Mouse (Mus musculus) erythroblast, embryonic 14.5 days (primary cell): ENCODE data around the gene Spef2. TPM values are rescaled to one million over a fixed set of nuclear protein-coding genes. Genes with fewer than 3 reads are reported as not detected.

Source experiments
- H3K27me3 ChIP-seq: 2 replicates; pipeline ENCODE4 v1.6.1; 2012; ENCODE audit warnings: inconsistent platforms; ENCODE audit not compliant: control insufficient read depth
- H3K36me3 ChIP-seq: 2 replicates; pipeline ENCODE4 v1.6.1; 2012; ENCODE audit warnings: mild to moderate bottlenecking, inconsistent platforms; ENCODE audit not compliant: control insufficient read depth
- H3K4me1 ChIP-seq: 2 replicates; pipeline ENCODE4 v1.6.1; 2012; ENCODE audit warnings: inconsistent platforms; ENCODE audit not compliant: control insufficient read depth
- H3K4me3 ChIP-seq: replicated peaks from 2 replicates; pipeline ENCODE3; 2012; ENCODE audit warnings: moderate library complexity, mild to moderate bottlenecking, inconsistent platforms
- H3K9me3 ChIP-seq: 2 replicates; pipeline ENCODE4 v1.6.1; 2012; ENCODE audit warnings: low read length, inconsistent platforms, mixed read lengths; ENCODE audit not compliant: control insufficient read depth
- GATA1 ChIP-seq: IDR thresholded peaks from 2 replicates; pipeline ENCODE4 v1.6.1; 2012; ENCODE audit warnings: low read length, inconsistent platforms, mixed read lengths
- TAL1 ChIP-seq: IDR thresholded peaks from 3 replicates; pipeline ENCODE4 v1.6.1; 2012; ENCODE audit warnings: low read length, inconsistent platforms, mixed read lengths
- polyA plus RNA-seq: library from polyadenylated mRNA; stranded (reverse); fragments of >175 nt; gene quantifications from 2 replicates; pipeline ENCODE4 v1.2.3, GENCODE M21; 2012

Spef2 gene
- polyA plus RNA-seq, 1 experiment = not detected

DNA sequence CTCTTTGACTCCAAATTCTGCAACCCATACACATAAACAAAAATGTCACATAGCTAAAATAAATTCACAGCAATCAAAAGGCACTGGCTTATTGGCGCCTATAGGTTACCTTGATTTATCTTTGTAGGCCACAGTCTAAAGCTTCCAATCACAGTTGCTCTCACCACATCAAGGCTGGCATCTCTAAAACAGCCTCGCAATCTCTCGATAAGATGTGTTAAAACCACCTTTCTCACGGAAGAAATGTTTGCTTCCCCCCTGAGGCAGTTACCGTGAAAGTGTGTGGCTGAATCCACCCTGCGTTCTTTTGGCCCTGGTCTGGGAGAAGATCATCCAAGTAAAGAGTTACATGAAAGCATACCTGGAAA, 148.6 kb downstream of the Spef2 start:
- no peaks in the 10 kb centered on the region for H3K4me1 ChIP-seq
- H3K9me3 ChIP-seq = no peaks in the 10 kb centered on the region
- no peak for TF ChIP-seq TAL1
- no peak for TF ChIP-seq GATA1
- no peaks in the 10 kb centered on the region for H3K36me3 ChIP-seq
- no peak overlapping the region for H3K4me3 ChIP-seq
- no peaks in the 10 kb centered on the region for H3K27me3 ChIP-seq

DNA sequence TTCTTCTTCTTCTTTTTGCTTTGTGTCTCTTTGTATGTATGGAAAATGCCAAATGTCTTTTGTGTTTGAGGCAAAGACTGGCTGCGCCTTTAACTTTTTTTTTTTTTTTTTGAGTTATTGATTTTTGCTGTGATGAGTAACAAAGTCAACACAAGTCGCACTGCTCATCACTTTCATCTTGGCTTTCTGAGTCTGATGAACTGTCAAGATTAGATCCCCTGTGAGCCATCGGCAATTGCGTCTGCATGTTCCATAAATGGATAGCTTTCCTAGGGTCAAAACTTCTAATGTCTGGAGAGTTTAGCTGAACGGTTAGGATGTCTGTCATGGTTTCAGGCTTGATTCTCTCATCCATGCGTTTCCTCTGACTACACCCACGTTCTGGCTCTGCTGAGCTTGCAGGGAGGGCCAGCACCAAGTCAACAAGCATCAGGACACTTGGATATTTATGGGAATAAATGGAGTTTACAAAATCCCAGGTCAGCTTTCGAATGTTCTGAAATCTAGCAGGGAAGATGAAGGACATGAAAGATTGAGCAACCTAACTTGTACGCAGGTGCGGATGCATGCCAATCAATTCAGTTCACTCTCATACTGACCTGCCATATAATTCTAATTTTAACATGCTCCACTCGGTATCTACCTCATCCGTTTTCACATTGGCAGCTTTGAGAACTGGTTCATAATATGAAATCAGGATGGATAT, 149.1 kb downstream of the Spef2 start:
- no peak for TF ChIP-seq TAL1

DNA sequence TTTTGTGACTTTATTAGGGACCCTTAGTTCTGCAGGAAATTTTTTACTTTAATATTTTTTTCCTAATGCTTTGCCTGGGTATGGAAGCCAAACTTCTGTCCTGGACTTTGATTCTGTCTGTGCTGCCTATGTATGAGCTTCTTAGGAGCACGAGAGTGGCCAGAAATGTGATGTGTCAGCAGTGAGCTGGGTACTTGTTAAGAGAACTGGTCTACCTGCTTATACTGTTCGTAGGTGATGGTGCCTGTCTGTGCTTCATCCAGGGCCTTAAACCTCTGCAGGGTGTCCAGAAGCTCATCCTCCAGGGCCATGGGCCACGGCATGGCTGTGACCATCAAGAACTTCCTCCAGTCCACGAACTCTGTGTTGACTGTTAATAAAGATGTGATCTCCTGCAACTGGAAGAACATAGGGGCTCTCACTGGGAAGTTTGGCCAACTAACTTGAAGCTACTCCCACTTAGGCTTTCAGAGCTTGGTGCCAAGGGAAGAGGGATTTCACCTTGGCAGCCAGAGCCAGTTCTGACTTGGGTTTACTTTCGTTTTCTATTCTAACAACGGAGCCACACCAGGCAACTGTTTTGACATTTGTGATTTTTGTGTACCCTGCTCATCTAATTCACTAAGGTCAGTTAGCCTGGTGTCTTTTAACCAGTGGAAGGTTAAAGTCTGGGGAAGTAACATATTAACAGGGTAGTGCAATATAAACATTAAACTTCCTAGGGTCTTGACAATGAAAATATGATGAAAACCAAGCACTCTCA, 152.2 kb downstream of the Spef2 start:
- no peaks in the 10 kb centered on the region for H3K27me3 ChIP-seq
- no peaks in the 10 kb centered on the region for H3K9me3 ChIP-seq
- no peaks in the 10 kb centered on the region for H3K4me1 ChIP-seq
- H3K4me3 ChIP-seq = no peak overlapping the region
- H3K36me3 ChIP-seq = no peaks in the 10 kb centered on the region
- TF ChIP-seq TAL1 (no peak), GATA1 (no peak)

More for the DNA sequence above, 149.1 kb downstream of the Spef2 start:
- no peaks in the 10 kb centered on the region for H3K36me3 ChIP-seq
- H3K4me1 ChIP-seq = no peaks in the 10 kb centered on the region
- no peaks in the 10 kb centered on the region for H3K27me3 ChIP-seq
- H3K9me3 ChIP-seq = no peaks in the 10 kb centered on the region
- no peak overlapping the region for H3K4me3 ChIP-seq

DNA sequence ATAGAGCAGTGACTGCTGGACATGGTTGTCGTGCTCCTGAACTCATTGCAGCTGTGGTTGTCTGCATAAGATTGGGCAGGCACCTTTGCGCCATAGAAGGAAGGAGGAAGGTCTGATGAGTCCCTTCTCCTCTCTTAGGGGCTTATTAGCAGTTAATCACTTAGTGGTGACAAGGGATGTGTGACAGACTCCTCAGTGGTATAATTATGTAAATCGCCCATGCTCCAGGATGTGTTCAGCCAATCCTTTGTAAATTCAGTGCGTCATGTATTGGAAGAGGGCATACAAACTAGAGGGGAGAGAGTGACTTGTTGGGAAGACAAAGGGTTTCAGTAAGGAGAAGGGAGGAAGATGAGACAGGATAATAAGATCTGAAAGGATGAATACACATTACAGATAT, 158.7 kb downstream of the Spef2 start:
- no peaks in the 10 kb centered on the region for H3K4me1 ChIP-seq

DNA sequence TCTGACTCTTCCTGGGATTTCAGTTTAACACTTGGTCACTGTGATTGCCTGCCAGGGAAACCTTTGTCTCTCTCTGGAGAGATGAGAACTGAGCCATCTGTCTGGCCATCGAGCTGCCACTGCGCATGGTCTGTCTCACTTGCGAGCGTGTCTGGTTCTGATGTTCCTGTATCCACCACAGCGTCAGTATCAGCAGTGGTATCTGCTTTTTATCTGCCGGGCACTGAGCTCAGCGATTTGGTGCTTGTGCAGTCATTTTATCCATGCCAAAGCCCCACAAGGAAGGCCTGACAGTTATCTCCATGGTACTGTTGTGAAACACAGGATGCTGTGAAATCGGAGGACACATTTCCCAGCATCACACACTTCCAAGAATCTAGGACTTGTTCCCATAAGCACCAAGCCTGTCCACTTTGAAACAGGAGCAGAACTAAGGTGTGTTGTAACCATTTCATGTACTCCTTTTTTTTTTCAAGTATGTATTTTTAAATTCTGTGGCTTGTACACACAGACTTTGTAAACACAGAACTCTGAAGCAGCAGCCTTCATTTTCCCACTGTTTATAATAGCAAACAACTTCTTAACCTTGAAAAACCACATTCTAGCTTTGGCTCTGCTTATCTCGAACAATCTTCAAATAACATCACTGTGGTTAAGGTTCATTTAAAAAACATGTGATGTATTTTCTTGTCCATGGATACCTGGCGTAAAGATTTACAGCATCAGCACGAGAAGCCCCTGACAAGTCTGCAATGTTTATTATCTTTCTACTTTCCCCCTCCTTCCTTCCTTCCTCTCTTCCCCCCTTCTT, 168.0 kb downstream of the Spef2 start:
- Histone ChIP-seq H3K4me1 (no peaks in the 10 kb centered on the region), H3K9me3 (no peaks in the 10 kb centered on the region), H3K4me3 (no peak overlapping the region), H3K27me3 (no peaks in the 10 kb centered on the region), H3K36me3 (no peaks in the 10 kb centered on the region)
- TF ChIP-seq GATA1 (no peak), TAL1 (no peak)

More for the DNA sequence above, 158.7 kb downstream of the Spef2 start:
- Histone ChIP-seq H3K9me3 (no peaks in the 10 kb centered on the region), H3K36me3 (no peaks in the 10 kb centered on the region), H3K27me3 (no peaks in the 10 kb centered on the region), H3K4me3 (no peak overlapping the region)
- TF ChIP-seq GATA1 (no peak), TAL1 (no peak)

DNA sequence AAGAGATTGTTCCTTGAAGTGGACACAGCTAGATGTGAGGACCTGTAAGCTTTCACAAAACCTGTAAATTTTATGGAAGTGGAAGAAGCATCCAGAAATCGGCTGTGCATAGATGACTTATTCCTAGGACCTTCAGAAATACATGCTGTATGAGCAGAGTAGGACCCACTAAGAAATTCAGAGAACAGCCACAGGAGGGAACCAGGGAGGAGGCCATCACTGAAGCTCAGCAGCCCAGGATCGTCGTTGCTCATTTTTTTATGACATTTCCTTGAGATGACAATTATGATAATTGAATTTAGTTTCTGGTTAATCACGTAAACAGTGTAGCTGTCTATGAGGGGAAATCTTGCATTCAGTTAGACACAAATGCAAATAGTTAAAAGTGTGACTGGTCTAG, 171.4 kb downstream of the Spef2 start:
- Histone ChIP-seq H3K36me3 (no peaks in the 10 kb centered on the region), H3K4me3 (no peak overlapping the region), H3K27me3 (no peaks in the 10 kb centered on the region), H3K4me1 (no peaks in the 10 kb centered on the region), H3K9me3 (no peaks in the 10 kb centered on the region)
- TF ChIP-seq GATA1 (no peak), TAL1 (no peak)

DNA sequence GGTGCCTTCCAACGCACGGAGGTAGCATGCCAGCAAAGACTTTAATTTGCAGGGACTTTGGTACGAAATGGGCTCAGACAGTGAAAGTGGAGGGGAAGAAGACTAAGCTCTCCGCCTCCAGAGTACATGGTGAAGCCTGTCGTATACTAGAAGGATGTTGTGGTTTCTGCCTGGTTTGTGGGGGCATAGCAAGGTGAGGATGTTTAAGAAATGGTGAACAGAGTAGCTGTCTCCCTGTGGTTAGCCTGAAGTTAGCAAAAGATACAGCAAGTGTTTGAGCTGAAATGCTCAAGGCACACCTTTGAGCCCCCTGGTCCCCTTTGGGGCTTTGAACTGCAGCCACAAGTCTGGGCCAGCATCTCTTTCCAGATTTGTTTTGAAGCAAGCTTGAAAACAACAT, 173.9 kb downstream of the Spef2 start:
- no peak for TF ChIP-seq GATA1
- no peak for TF ChIP-seq TAL1
- Histone ChIP-seq H3K4me1 (no peaks in the 10 kb centered on the region), H3K9me3 (no peaks in the 10 kb centered on the region), H3K4me3 (no peak overlapping the region), H3K27me3 (no peaks in the 10 kb centered on the region), H3K36me3 (no peaks in the 10 kb centered on the region)

DNA sequence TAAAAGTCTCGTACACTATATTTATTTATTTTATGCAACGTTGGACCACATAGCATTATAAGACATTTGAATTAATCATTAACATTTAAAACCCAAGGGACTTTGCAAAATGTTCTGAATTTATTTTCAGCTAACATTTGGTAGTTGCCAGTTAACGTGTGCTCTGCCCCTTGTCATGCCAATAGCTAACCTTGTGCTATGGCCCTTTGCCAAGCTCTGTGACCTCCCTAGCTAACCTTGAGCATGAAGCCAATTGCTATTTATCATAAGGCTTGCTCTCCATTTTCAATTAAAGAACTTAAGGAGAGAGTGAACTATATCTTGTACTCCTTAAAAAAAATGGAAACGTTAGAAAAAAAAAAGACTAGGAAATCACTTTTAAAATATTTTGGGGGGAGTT, 175.3 kb downstream of the Spef2 start:
- no peaks in the 10 kb centered on the region for H3K27me3 ChIP-seq
- no peaks in the 10 kb centered on the region for H3K4me1 ChIP-seq
- no peaks in the 10 kb centered on the region for H3K9me3 ChIP-seq
- H3K36me3 ChIP-seq = no peaks in the 10 kb centered on the region
- no peak for TF ChIP-seq TAL1
- no peak for TF ChIP-seq GATA1
- no peak overlapping the region for H3K4me3 ChIP-seq

DNA sequence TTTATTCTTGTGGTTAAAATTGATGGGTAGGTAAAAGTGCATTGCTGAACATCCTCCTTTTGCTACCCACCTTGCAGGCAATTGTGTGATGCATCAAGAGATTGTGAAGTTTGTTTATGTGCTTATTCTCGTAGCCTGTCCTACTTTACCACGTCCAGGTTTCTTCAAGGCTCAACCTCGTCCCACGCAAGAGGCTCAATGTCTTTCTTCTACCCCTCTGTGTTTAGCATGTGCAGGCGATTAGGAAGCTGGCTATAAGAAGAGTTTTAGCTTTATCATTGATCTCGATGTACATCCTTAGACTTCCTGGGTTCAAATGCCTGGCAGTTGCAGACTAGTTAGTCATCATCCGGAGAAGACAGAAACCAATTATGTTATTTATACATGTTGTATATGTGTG, 176.0 kb downstream of the Spef2 start:
- TF ChIP-seq TAL1 (no peak), GATA1 (no peak)

More for the DNA sequence above, 176.0 kb downstream of the Spef2 start:
- Histone ChIP-seq H3K9me3 (no peaks in the 10 kb centered on the region), H3K4me3 (no peak overlapping the region), H3K27me3 (no peaks in the 10 kb centered on the region), H3K4me1 (no peaks in the 10 kb centered on the region), H3K36me3 (no peaks in the 10 kb centered on the region)
